Mouse (Mus musculus) limb, embryonic 15.5 days (tissue): Measurements from ENCODE around the gene Fscn1. TPM values are rescaled to one million over a fixed set of nuclear protein-coding genes. Genes with fewer than 3 reads are reported as not detected.

ENCODE experiments used
- ATAC-seq: fragments of 200-750 bp; cut with Nextera tagmentation; 2 replicates; pipeline ENCODE4 v1.8.0; 2017; ENCODE audit warnings: low read depth, moderate TSS enrichment; ENCODE audit not compliant: insufficient number of reproducible peaks, low FRiP score, low TSS enrichment
- H3K27ac ChIP-seq: fragments of 300-500 bp; sonication (generic); 2 replicates; pipeline ENCODE4 v1.5.1; 2015; ENCODE audit warnings: moderate library complexity, mild to moderate bottlenecking, inconsistent platforms
- H3K27me3 ChIP-seq: fragments of 300-500 bp; sonication (generic); 2 replicates; pipeline ENCODE4 v1.6.1; 2015; ENCODE audit warnings: inconsistent platforms
- H3K36me3 ChIP-seq: fragments of 300-500 bp; sonication (generic); 2 replicates; pipeline ENCODE4 v1.6.1; 2015; ENCODE audit warnings: inconsistent platforms
- H3K4me1 ChIP-seq: fragments of 300-500 bp; sonication (generic); 2 replicates; pipeline ENCODE4 v1.6.1; 2015; ENCODE audit warnings: inconsistent platforms
- H3K4me2 ChIP-seq: fragments of 300-500 bp; sonication (generic); 2 replicates; pipeline ENCODE4 v1.6.1; 2015; ENCODE audit warnings: mild to moderate bottlenecking, inconsistent platforms
- H3K4me3 ChIP-seq: fragments of 300-500 bp; sonication (generic); 2 replicates; pipeline ENCODE4 v1.5.1; 2015; ENCODE audit warnings: mild to moderate bottlenecking, inconsistent platforms
- H3K9ac ChIP-seq: fragments of 300-500 bp; sonication (generic); 2 replicates; pipeline ENCODE4 v1.6.1; 2015; ENCODE audit warnings: inconsistent platforms
- H3K9me3 ChIP-seq: fragments of 300-500 bp; sonication (generic); 2 replicates; pipeline ENCODE4 v1.6.1; 2016; ENCODE audit warnings: inconsistent platforms
- WGBS: fragments of 180-500 bp; shearing (Covaris S2); methylation state at CpG from one replicate; pipeline ENCODE4 v1.1.7; 2015; 5-methylcytosine and 5-hydroxymethylcytosine counted together
- polyA plus RNA-seq: library from polyadenylated mRNA; unstranded; fragments of >200 nt; fragmentation: Nextera tagmentation; extraction: Ambion mirVana; gene quantifications from 2 replicates; pipeline ENCODE4 v1.2.1, GENCODE M21; 2015

Gene Fscn1
- polyA plus RNA-seq, 1 experiment from 2014 or later: 308 TPM

- Histone ChIP-seq H3K4me2 (no peak overlapping the region), H3K27me3 (no peaks in the 10 kb centered on the region), H3K4me3 (no peak overlapping the region), H3K36me3 (no peaks in the 10 kb centered on the region), H3K9ac (no peak overlapping the region), H3K9me3 (no peaks in the 10 kb centered on the region), H3K4me1 (no peaks in the 10 kb centered on the region), H3K27ac (no peak overlapping the region)
- 75% methylated on average over 8 of the region's 8 CpGs for WGBS
- no peak for ATAC-seq
Measured at GRCm38 (mm10) chr5:142983174-142983573, 23.0 kb downstream of the Fscn1 start.

DNA sequence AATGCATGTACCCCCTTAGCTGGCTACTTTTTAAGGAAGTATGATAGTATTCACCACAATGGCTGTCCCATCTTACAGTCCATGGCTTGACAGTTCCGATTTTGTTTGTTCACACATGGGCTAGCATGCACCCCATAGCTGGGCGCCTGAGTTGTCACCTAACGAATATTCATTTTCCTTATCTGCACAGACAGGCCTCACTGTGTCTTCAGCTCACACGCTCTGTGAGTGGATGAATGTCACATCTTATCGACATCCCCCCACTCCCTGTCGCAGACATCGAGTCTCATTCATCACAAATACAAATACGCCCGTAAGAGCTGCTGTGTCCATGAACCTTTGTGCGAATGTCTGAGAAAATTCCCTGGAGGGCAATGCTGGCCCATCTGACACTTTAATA, 24.1 kb downstream of the Fscn1 start:
- Histone ChIP-seq H3K4me2 (no peak overlapping the region), H3K27ac (no peak overlapping the region), H3K36me3 (no peaks in the 10 kb centered on the region), H3K4me3 (no peak overlapping the region), H3K9me3 (no peaks in the 10 kb centered on the region), H3K4me1 (no peaks in the 10 kb centered on the region), H3K27me3 (no peaks in the 10 kb centered on the region), H3K9ac (no peak overlapping the region)
- no peak for ATAC-seq
- WGBS: 89% methylated on average over 10 of the region's 10 CpGs

DNA sequence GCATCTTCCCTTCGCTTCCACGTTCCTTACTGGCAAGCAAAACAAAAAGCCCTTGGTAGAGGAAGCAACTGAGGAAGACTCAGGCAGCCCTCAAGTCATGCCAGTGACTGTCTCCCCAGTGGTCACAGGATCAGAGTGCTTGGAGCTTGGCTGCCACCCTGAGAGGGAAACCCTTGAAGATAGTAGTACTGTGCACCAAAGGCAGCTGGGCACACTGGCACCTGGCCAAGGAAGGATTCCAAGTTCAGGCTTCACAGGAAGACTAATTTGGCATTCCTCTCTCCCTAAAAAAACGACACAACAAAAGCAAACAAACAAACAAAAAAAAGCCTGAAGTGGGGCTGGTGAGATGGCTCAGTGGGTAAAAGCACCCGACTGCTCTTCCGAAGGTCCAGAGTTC, 28.4 kb downstream of the Fscn1 start:
- no peak for ATAC-seq
- Histone ChIP-seq H3K4me3 (no peak overlapping the region), H3K36me3 (peaks cover 34% of the 10 kb centered on the region), H3K9ac (no peak overlapping the region), H3K4me1 (no peaks in the 10 kb centered on the region), H3K4me2 (no peak overlapping the region), H3K27me3 (no peaks in the 10 kb centered on the region), H3K27ac (no peak overlapping the region), H3K9me3 (no peaks in the 10 kb centered on the region)
- WGBS: 77% methylated on average over 5 of the region's 5 CpGs

DNA sequence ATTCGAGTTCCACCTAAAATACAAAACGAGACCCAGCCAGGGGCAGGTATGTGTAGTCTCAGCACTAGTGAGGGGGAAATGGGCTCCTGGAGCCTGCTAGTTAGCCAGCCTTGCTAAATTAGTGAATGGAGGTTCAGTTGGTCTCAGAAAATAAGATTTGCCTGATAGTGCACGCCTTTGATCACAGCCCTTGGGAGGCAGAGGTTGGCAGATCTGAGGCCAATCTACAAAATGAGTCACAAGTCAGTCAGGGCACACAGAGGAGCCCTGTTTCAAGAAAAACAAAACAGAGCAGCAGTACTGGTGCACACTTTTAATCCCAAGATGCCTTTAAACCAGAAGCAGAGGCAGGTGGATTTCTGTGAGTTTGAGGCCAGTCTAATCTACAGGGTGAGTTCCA, 29.0 kb downstream of the Fscn1 start:
- no peak overlapping the region for H3K9ac ChIP-seq
- no peak overlapping the region for H3K4me2 ChIP-seq
- no peak overlapping the region for H3K4me3 ChIP-seq
- H3K27me3 ChIP-seq: no peaks in the 10 kb centered on the region
- no peak overlapping the region for H3K27ac ChIP-seq
- no peak for ATAC-seq
- no peaks in the 10 kb centered on the region for H3K9me3 ChIP-seq
- peaks cover 41% of the 10 kb centered on the region for H3K36me3 ChIP-seq
- WGBS: 82% methylated on average over 3 of the region's 3 CpGs
- no peaks in the 10 kb centered on the region for H3K4me1 ChIP-seq

GRCm38 (mm10) chr5:142994746-142995145, 34.6 kb downstream of the Fscn1 start:
- H3K4me3 ChIP-seq: no peak overlapping the region

GRCm38 (mm10) chr5:142997526-142997925, 37.4 kb downstream of the Fscn1 start:
- 69% methylated on average over 9 of the region's 9 CpGs for WGBS
- H3K9ac ChIP-seq: no peak overlapping the region
- H3K27ac ChIP-seq: 0 out of 2 replicates have a peak overlapping the region, but pooled peaks have one; percentile 34
- no peaks in the 10 kb centered on the region for H3K9me3 ChIP-seq
- no peaks in the 10 kb centered on the region for H3K27me3 ChIP-seq
- no peak for ATAC-seq
- H3K4me3 ChIP-seq: no peak overlapping the region
- H3K4me2 ChIP-seq: no peak overlapping the region
- H3K4me1 ChIP-seq: peaks cover 26% of the 10 kb centered on the region
- H3K36me3 ChIP-seq: peaks cover 33% of the 10 kb centered on the region

More at GRCm38 (mm10) chr5:142994746-142995145, 34.6 kb downstream of the Fscn1 start:
- ATAC-seq: no peak
- H3K27me3 ChIP-seq: no peaks in the 10 kb centered on the region
- peaks cover 57% of the 10 kb centered on the region for H3K36me3 ChIP-seq
- peaks cover 5% of the 10 kb centered on the region; the same call in 1 of the 2 replicates for H3K4me1 ChIP-seq
- H3K9ac ChIP-seq: no peak overlapping the region
- no peak overlapping the region for H3K27ac ChIP-seq
- no peaks in the 10 kb centered on the region for H3K9me3 ChIP-seq
- H3K4me2 ChIP-seq: no peak overlapping the region
- WGBS: 81% methylated on average over 2 of the region's 2 CpGs

GRCm38 (mm10) chr5:142998171-142998570, 38.0 kb downstream of the Fscn1 start:
- Histone ChIP-seq H3K27me3 (no peaks in the 10 kb centered on the region), H3K4me3 (no peak overlapping the region), H3K36me3 (peaks cover 26% of the 10 kb centered on the region), H3K27ac (peak overlapping the region; percentile 30; the same call in 1 of the 2 replicates), H3K4me1 (peaks cover 32% of the 10 kb centered on the region), H3K9me3 (no peaks in the 10 kb centered on the region), H3K9ac (no peak overlapping the region), H3K4me2 (no peak overlapping the region)
- no peak for ATAC-seq
- WGBS: 54% methylated on average over 2 of the region's 2 CpGs

DNA sequence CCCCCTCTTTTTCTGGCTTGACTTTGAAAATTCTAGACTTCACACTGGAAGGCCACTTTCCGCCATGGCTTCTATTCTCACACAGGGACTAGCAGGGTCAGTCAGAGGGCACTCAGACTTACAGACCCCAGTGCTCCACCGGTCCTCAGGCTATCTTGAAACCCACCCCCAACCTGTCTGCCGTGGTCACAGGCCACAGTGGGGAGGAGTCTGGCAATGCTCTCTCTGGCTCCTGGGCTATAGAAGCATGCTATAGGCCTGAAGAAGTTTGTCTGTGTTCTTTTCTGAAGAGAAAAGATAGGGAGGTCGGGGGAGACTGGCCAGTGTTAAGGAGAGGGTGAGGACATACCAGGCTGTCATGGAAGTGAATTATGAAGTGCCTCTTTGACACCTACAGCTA, 39.9 kb downstream of the Fscn1 start:
- WGBS: 27% methylated on average over 4 of the region's 4 CpGs
- no peak overlapping the region for H3K4me3 ChIP-seq
- no peak for ATAC-seq
- H3K27me3 ChIP-seq: no peaks in the 10 kb centered on the region
- H3K36me3 ChIP-seq: peaks cover 14% of the 10 kb centered on the region; the same call in 1 of the 2 replicates
- no peaks in the 10 kb centered on the region for H3K9me3 ChIP-seq
- peak overlapping the region; percentile 36; the same call in 1 of the 2 replicates for H3K4me2 ChIP-seq
- no peak overlapping the region for H3K9ac ChIP-seq
- H3K4me1 ChIP-seq: peaks cover 33% of the 10 kb centered on the region
- peak overlapping the region; percentile 97 for H3K27ac ChIP-seq

- H3K4me3 ChIP-seq: peak overlapping the region; percentile 14; the same call in 1 of the 2 replicates
- peak overlapping the region; percentile 36 for H3K4me2 ChIP-seq
- peak; percentile 95 for ATAC-seq
- peaks cover 33% of the 10 kb centered on the region for H3K4me1 ChIP-seq
- WGBS: 14% methylated on average over 9 of the region's 9 CpGs
- peak overlapping the region; percentile 97 for H3K27ac ChIP-seq
- no peaks in the 10 kb centered on the region for H3K27me3 ChIP-seq
- 0 out of 2 replicates have a peak overlapping the region, but pooled peaks have one; percentile 4 for H3K9ac ChIP-seq
- H3K36me3 ChIP-seq: peaks cover 14% of the 10 kb centered on the region; the same call in 1 of the 2 replicates
- H3K9me3 ChIP-seq: no peaks in the 10 kb centered on the region
Measured at GRCm38 (mm10) chr5:143000654-143001500, 40.7 kb downstream of the Fscn1 start.

DNA sequence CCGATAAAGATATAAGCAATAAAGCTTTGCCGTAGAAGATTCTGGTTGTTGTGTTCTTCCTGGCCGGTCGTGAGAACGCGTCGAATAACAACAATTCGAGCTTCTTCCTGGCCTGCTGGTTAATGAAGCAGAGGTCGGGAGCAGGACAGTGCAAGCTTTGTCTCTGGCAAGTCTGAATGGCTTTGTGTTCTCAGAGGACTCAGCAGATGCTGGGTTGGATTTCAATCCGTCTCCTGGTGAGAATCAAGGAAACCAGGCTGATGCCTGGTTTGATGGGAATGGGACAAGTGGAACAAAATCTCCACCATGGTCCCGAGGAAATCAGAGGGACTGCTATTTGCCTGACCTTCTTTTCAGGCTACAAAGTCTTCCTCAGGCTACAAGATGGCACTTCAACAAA, 49.2 kb downstream of the Fscn1 start:
- Histone ChIP-seq H3K9ac (no peak overlapping the region), H3K27me3 (no peaks in the 10 kb centered on the region), H3K36me3 (peaks cover 51% of the 10 kb centered on the region), H3K4me1 (0 out of 2 replicates have a peak, but pooled peaks cover 3% of the 10 kb centered on the region), H3K4me3 (no peak overlapping the region), H3K4me2 (no peak overlapping the region), H3K9me3 (no peaks in the 10 kb centered on the region), H3K27ac (peak overlapping the region; percentile 11; the same call in 1 of the 2 replicates)
- no peak for ATAC-seq
- 75% methylated on average over 11 of the region's 11 CpGs for WGBS

- WGBS: 71% methylated on average over 5 of the region's 5 CpGs
- Histone ChIP-seq H3K9ac (no peak overlapping the region), H3K4me2 (no peak overlapping the region), H3K27me3 (no peaks in the 10 kb centered on the region), H3K4me3 (no peak overlapping the region), H3K4me1 (no peaks in the 10 kb centered on the region), H3K36me3 (peaks cover 57% of the 10 kb centered on the region), H3K9me3 (no peaks in the 10 kb centered on the region), H3K27ac (no peak overlapping the region)
- no peak for ATAC-seq
Measured at GRCm38 (mm10) chr5:143017401-143017800, 57.3 kb downstream of the Fscn1 start.
